Mouse (Mus musculus) lung, postnatal 14 days (tissue): Measurements from ENCODE around the gene Adcy5.

Experiments
- DNase-seq: peaks from one replicate; pipeline ENCODE4 v3.0.0; 2021

Adcy5 gene

GRCm38 (mm10) chr16:35272417-35272816, 117.7 kb downstream of the Adcy5 start:
- DNase-seq: no peak

- no peak for DNase-seq
Measured at GRCm38 (mm10) chr16:35278166-35278565, 123.5 kb downstream of the Adcy5 start.

GRCm38 (mm10) chr16:35282456-35282855, 127.8 kb downstream of the Adcy5 start:
- peak; percentile 39 for DNase-seq

GRCm38 (mm10) chr16:35285821-35286220, 131.1 kb downstream of the Adcy5 start:
- DNase-seq: no peak

- no peak for DNase-seq
Measured at GRCm38 (mm10) chr16:35287244-35287643, 132.6 kb downstream of the Adcy5 start.

- no peak for DNase-seq
Measured at GRCm38 (mm10) chr16:35297786-35298185, 143.1 kb downstream of the Adcy5 start.

- DNase-seq: no peak
Measured at GRCm38 (mm10) chr16:35300156-35300555, 145.5 kb downstream of the Adcy5 start.

GRCm38 (mm10) chr16:35302441-35303280, 148.0 kb downstream of the Adcy5 start:
- DNase-seq: peak; percentile 30

- DNase-seq: no peak
Measured at GRCm38 (mm10) chr16:35303721-35304120, 149.0 kb downstream of the Adcy5 start.

GRCm38 (mm10) chr16:35304416-35304815, 149.7 kb downstream of the Adcy5 start:
- no peak for DNase-seq

GRCm38 (mm10) chr16:35305226-35305625, 150.5 kb downstream of the Adcy5 start:
- no peak for DNase-seq

GRCm38 (mm10) chr16:35306631-35307030, 152.0 kb downstream of the Adcy5 start:
- DNase-seq: no peak

GRCm38 (mm10) chr16:35307331-35307730, 152.7 kb downstream of the Adcy5 start:
- no peak for DNase-seq

GRCm38 (mm10) chr16:35308016-35308415, 153.3 kb downstream of the Adcy5 start:
- DNase-seq: no peak

GRCm38 (mm10) chr16:35308486-35309143, 153.9 kb downstream of the Adcy5 start:
- no peak for DNase-seq

GRCm38 (mm10) chr16:35309634-35310033, 155.0 kb downstream of the Adcy5 start:
- DNase-seq: no peak

- no peak for DNase-seq
Measured at GRCm38 (mm10) chr16:35310551-35311110, 156.0 kb downstream of the Adcy5 start.

GRCm38 (mm10) chr16:35311586-35311985, 156.9 kb downstream of the Adcy5 start:
- no peak for DNase-seq

- no peak for DNase-seq
Measured at GRCm38 (mm10) chr16:35315496-35315895, 160.8 kb downstream of the Adcy5 start.

- no peak for DNase-seq
Measured at GRCm38 (mm10) chr16:35316856-35317264, 162.2 kb downstream of the Adcy5 start.

GRCm38 (mm10) chr16:35317460-35317859, 162.8 kb downstream of the Adcy5 start:
- no peak for DNase-seq

GRCm38 (mm10) chr16:35318397-35318796, 163.7 kb downstream of the Adcy5 start:
- no peak for DNase-seq

- DNase-seq: no peak
Measured at GRCm38 (mm10) chr16:35319335-35319734, 164.7 kb downstream of the Adcy5 start.

- no peak for DNase-seq
Measured at GRCm38 (mm10) chr16:35319773-35320172, 165.1 kb downstream of the Adcy5 start.
